Mouse (Mus musculus) kidney, embryonic 16.5 days (tissue): ENCODE measurements at regions not wholly inside any gene's neighbourhood (a gene's known extent, or its start where the extent isn't known, plus 50 kb on each side); places are given as distances from the start of the nearest gene placed in this dataset.

Experiments used
- ATAC-seq: fragments of 200-750 bp; cut with Nextera tagmentation; 2 replicates; pipeline ENCODE4 v1.8.0; 2017; ENCODE audit warnings: moderate TSS enrichment; ENCODE audit not compliant: low FRiP score, low TSS enrichment
- H3K27ac ChIP-seq: fragments of 300-500 bp; sonication (generic); 2 replicates; pipeline ENCODE4 v1.5.1; 2014; ENCODE audit warnings: low read length
- H3K27me3 ChIP-seq: fragments of 300-500 bp; sonication (generic); 2 replicates; pipeline ENCODE4 v1.6.1; 2014; ENCODE audit warnings: low read length, control low read depth, mixed read lengths; ENCODE audit not compliant: insufficient read depth
- H3K36me3 ChIP-seq: fragments of 300-500 bp; sonication (generic); 2 replicates; pipeline ENCODE4 v1.6.1; 2014; ENCODE audit warnings: low read length, control low read depth, mixed read lengths; ENCODE audit not compliant: insufficient read depth
- H3K4me1 ChIP-seq: fragments of 300-500 bp; sonication (generic); 2 replicates; pipeline ENCODE4 v1.6.1; 2014; ENCODE audit warnings: low read length, control low read depth, mixed read lengths; ENCODE audit not compliant: insufficient read depth
- H3K4me2 ChIP-seq: fragments of 300-500 bp; sonication (generic); replicated peaks from 2 replicates; pipeline ENCODE4 v1.6.1; 2014; ENCODE audit warnings: low read depth, low read length
- H3K4me3 ChIP-seq: fragments of 300-500 bp; sonication (generic); 2 replicates; pipeline ENCODE4 v1.5.1; 2014; ENCODE audit warnings: mild to moderate bottlenecking, low read length
- H3K9ac ChIP-seq: fragments of 300-500 bp; sonication (generic); replicated peaks from 2 replicates; pipeline ENCODE4 v1.6.1; 2014; ENCODE audit warnings: low read length
- H3K9me3 ChIP-seq: fragments of 300-500 bp; sonication (generic); 2 replicates; pipeline ENCODE4 v1.6.1; 2016; ENCODE audit warnings: low read length, control low read depth
- WGBS: fragments of 180-500 bp; shearing (Covaris S2); extraction: QIAGEN DNeasy Blood & Tissue Kit; methylation state at CpG from one replicate; pipeline ENCODE4 v1.1.7; 2014; 5-methylcytosine and 5-hydroxymethylcytosine counted together

- 67% methylated on average over 1 of the region's 1 CpGs for WGBS
- H3K9me3 ChIP-seq: no peaks in the 10 kb centered on the region
- no peak overlapping the region for H3K4me2 ChIP-seq
- no peaks in the 10 kb centered on the region for H3K4me1 ChIP-seq
- no peak for ATAC-seq
- H3K4me3 ChIP-seq: no peak overlapping the region
- no peak overlapping the region for H3K27ac ChIP-seq
- no peaks in the 10 kb centered on the region for H3K27me3 ChIP-seq
- no peak overlapping the region for H3K9ac ChIP-seq
- no peaks in the 10 kb centered on the region for H3K36me3 ChIP-seq
These were observed 390.4 kb downstream of the Poteg start for GRCm38 (mm10) chr8:27837903-27838302.

- Histone ChIP-seq H3K4me2 (no peak overlapping the region), H3K4me1 (no peaks in the 10 kb centered on the region), H3K4me3 (no peak overlapping the region), H3K9me3 (no peaks in the 10 kb centered on the region), H3K9ac (no peak overlapping the region), H3K27me3 (no peaks in the 10 kb centered on the region), H3K36me3 (no peaks in the 10 kb centered on the region), H3K27ac (no peak overlapping the region)
- no peak for ATAC-seq
- WGBS: 77% methylated on average over 1 of the region's 1 CpGs
These were observed 419.1 kb downstream of the Poteg start for GRCm38 (mm10) chr8:27866468-27866995.

GRCm38 (mm10) chr8:27868591-27868990, 421.1 kb downstream of the Poteg start:
- Histone ChIP-seq H3K4me2 (no peak overlapping the region), H3K27me3 (no peaks in the 10 kb centered on the region), H3K36me3 (no peaks in the 10 kb centered on the region), H3K4me1 (no peaks in the 10 kb centered on the region), H3K4me3 (no peak overlapping the region), H3K27ac (no peak overlapping the region), H3K9me3 (no peaks in the 10 kb centered on the region), H3K9ac (no peak overlapping the region)
- WGBS: 83% methylated on average over 7 of the region's 7 CpGs
- no peak for ATAC-seq

GRCm38 (mm10) chr8:27877691-27878264, 430.3 kb downstream of the Poteg start:
- no peak for ATAC-seq
- H3K36me3 ChIP-seq: no peaks in the 10 kb centered on the region

GRCm38 (mm10) chr8:27889292-27889691, 441.8 kb downstream of the Poteg start:
- Histone ChIP-seq H3K4me3 (no peak overlapping the region), H3K27me3 (no peaks in the 10 kb centered on the region), H3K36me3 (no peaks in the 10 kb centered on the region), H3K4me1 (no peaks in the 10 kb centered on the region), H3K27ac (no peak overlapping the region), H3K9me3 (no peaks in the 10 kb centered on the region), H3K9ac (no peak overlapping the region), H3K4me2 (no peak overlapping the region)
- ATAC-seq: peak; percentile 49; the same call in 1 of the 2 replicates
- 37% methylated on average over 6 of the region's 6 CpGs for WGBS

More at GRCm38 (mm10) chr8:27877691-27878264, 430.3 kb downstream of the Poteg start:
- Histone ChIP-seq H3K9me3 (no peaks in the 10 kb centered on the region), H3K27ac (no peak overlapping the region), H3K4me1 (no peaks in the 10 kb centered on the region), H3K4me3 (no peak overlapping the region), H3K27me3 (no peaks in the 10 kb centered on the region), H3K9ac (no peak overlapping the region), H3K4me2 (no peak overlapping the region)

- Histone ChIP-seq H3K9ac (no peak overlapping the region), H3K4me3 (no peak overlapping the region), H3K27me3 (no peaks in the 10 kb centered on the region), H3K27ac (no peak overlapping the region), H3K4me2 (no peak overlapping the region), H3K9me3 (no peaks in the 10 kb centered on the region), H3K4me1 (no peaks in the 10 kb centered on the region), H3K36me3 (no peaks in the 10 kb centered on the region)
- no peak for ATAC-seq
- 83% methylated on average over 6 of the region's 6 CpGs for WGBS
These were observed 446.9 kb downstream of the Poteg start for GRCm38 (mm10) chr8:27894325-27894724.

- Histone ChIP-seq H3K4me2 (no peak overlapping the region), H3K9me3 (no peaks in the 10 kb centered on the region), H3K9ac (no peak overlapping the region), H3K27me3 (no peaks in the 10 kb centered on the region), H3K4me1 (no peaks in the 10 kb centered on the region), H3K4me3 (no peak overlapping the region), H3K36me3 (no peaks in the 10 kb centered on the region), H3K27ac (no peak overlapping the region)
- WGBS: 57% methylated on average over 2 of the region's 2 CpGs
- ATAC-seq: no peak
These were observed 452.6 kb downstream of the Poteg start for GRCm38 (mm10) chr8:27900115-27900514.

GRCm38 (mm10) chr8:27903796-27904195, 456.3 kb downstream of the Poteg start:
- no peak overlapping the region for H3K4me2 ChIP-seq
- ATAC-seq: no peak
- H3K4me1 ChIP-seq: no peaks in the 10 kb centered on the region
- WGBS: 10% methylated on average over 2 of the region's 2 CpGs
- no peaks in the 10 kb centered on the region for H3K27me3 ChIP-seq
- H3K4me3 ChIP-seq: no peak overlapping the region
- H3K36me3 ChIP-seq: no peaks in the 10 kb centered on the region
- H3K27ac ChIP-seq: no peak overlapping the region
- H3K9ac ChIP-seq: no peak overlapping the region
- no peaks in the 10 kb centered on the region for H3K9me3 ChIP-seq

- Histone ChIP-seq H3K4me2 (no peak overlapping the region), H3K4me3 (no peak overlapping the region), H3K27ac (no peak overlapping the region), H3K36me3 (no peaks in the 10 kb centered on the region), H3K4me1 (no peaks in the 10 kb centered on the region), H3K9me3 (no peaks in the 10 kb centered on the region), H3K27me3 (no peaks in the 10 kb centered on the region), H3K9ac (no peak overlapping the region)
- no peak for ATAC-seq
- WGBS: 23% methylated on average over 2 of the region's 2 CpGs
These were observed 462.0 kb downstream of the Poteg start for GRCm38 (mm10) chr8:27909347-27909945.
